Mouse (Mus musculus) megakaryocyte, embryonic 14.5 days (primary cell): ENCODE measurements around the gene BC051142.

Experiments used
- FLI1 ChIP-seq: IDR thresholded peaks from 2 replicates; pipeline ENCODE4 v1.6.1; 2012; ENCODE audit warnings: low read length, inconsistent platforms, mixed read lengths
- GATA1 ChIP-seq: IDR thresholded peaks from 3 replicates; pipeline ENCODE4 v1.6.1; 2012; ENCODE audit warnings: mixed read lengths, low read length, inconsistent platforms, borderline replicate concordance

GRCm38 (mm10) chr17:34386656-34387055 is 12.0 kb upstream of the BC051142 start:
- TF ChIP-seq GATA1 = no peak
- TF ChIP-seq FLI1 = no peak
